Mouse (Mus musculus) CD4-positive helper T cell, adult 2 months (primary cell): ENCODE measurements around the gene Wsb2.
"Not testable (repeated sequence)": the region's sequence is repeated elsewhere in the genome, so short reads cannot be mapped to it uniquely, and the experiment has no call there.

Experiments
- DNase-seq: peaks from one replicate; pipeline ENCODE4 v3.0.0-alpha.2; 2012; ENCODE audit warnings: low read depth, missing footprints, low spot score

Wsb2 gene

DNA sequence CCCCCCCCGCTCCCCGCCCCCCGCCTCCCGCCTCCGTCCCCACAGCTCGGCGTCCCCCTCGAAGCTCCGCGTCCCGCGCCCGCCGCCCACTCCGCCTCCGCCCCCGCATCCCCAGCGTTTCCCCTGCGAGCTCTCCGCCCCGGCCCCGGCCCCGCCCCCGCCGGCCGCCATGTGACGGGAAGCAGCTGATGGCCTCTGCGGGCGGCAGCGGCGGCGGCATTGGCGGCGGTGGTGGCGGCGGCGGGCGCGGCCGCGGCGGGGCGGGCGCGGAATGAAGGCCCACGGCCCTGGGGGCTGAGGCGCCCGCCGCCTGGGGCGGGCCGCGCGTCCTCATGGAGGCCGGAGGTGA, at the start of gene Wsb2:
Gene Wsb2, plus strand, starts transcription at position 176 of the 349 bp plus-strand sequence.
- DNase-seq, result peak; percentile 77

DNA sequence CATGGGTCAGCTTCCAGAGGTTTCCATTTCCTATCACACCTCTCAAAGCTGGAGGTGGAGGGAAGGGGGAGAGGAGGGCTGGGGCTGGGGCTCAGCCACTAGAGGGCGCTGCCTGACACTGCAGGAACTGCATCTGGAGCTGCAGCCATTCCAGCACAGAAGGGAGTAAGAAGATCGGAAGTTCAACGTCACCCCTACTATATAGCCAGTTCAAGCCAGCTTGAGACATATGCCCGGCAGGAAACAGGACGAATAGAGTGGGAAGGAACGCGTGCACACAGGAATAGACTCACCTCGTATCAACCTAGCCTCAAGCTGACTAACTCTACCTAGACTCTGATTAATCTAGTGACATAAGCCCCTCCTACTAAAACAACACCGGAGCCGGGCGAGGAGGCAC, 49.4 kb upstream of the Wsb2 start:
- peak; percentile 69 for DNase-seq

DNA sequence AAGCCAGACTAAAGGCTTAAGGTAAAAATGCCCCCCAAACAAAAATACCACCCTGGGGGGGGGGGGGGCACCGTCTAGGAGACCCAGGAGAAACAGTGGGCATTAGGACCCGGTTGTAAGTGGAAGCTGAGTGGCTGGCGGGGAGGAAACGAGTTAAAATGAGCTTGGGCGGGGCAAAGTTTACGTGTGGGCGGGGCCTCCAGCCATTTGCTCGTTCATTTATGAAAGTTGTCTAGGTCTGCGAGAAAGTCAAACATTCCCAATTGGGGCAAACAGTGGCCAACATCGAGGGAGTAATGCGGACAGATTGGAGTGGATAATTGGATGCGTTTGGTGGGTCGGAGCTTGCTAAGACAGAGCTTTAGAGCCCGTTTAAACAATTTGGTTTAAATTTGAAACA, 43.7 kb upstream of the Wsb2 start:
- DNase-seq, result peak; percentile 19

GRCm38 (mm10) chr5:117313909-117314308, 43.2 kb upstream of the Wsb2 start:
- DNase-seq, result no peak

- no peak for DNase-seq
These were observed 42.3 kb upstream of the Wsb2 start for GRCm38 (mm10) chr5:117314587-117315428.

- DNase-seq, result peak; percentile 40
These were observed 38.1 kb upstream of the Wsb2 start, which contains the start of gene Vsig10 for GRCm38 (mm10) chr5:117318741-117319629. TSS of gene Vsig10 (plus strand) at chr5:117319083.

- DNase-seq, result no peak
These were observed 33.4 kb upstream of the Wsb2 start for GRCm38 (mm10) chr5:117323751-117324150.

DNA sequence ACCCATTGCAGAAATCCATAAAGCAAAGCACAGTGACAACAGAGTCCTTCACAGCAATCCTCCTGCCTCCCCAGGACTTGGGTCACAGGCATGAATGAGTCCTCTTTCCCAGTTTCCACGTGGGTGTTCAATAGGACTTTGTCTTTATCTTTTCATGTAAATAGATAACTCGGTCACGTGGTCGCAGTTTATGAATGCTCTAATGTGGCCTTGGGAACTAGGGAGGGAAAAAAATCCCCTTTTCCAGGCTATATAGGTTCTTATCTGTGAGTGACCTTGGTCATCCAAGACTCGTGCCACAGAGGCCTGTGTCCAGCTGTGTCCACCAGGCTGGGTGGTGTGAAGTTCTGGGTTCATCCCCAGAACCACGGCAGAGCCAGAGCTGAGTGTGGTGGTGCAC, 30.7 kb upstream of the Wsb2 start:
- no peak for DNase-seq

GRCm38 (mm10) chr5:117330457-117330856, 26.6 kb upstream of the Wsb2 start:
- DNase-seq, result no peak

GRCm38 (mm10) chr5:117337999-117338398, 19.1 kb upstream of the Wsb2 start:
- DNase-seq, result no peak

DNA sequence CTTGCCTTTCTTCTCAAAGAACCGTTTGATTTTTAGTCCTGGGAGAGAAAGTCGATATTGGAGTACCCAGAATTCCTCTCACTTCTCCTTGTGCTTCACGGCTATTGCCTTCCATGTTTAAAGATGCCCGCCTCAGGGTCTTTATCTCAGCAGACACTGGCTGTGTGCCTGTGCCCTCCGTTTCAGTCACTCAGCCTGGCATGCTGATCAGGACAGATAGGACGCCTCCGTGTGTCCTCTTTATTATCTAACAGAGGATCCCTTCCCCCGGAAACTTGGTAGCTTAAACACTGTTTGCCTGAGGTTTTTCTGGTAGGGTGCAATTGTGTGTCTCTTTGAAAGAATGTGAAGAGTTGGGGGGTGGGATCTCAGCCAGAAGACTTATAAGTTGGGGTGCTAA, 18.6 kb upstream of the Wsb2 start:
- no peak for DNase-seq

DNA sequence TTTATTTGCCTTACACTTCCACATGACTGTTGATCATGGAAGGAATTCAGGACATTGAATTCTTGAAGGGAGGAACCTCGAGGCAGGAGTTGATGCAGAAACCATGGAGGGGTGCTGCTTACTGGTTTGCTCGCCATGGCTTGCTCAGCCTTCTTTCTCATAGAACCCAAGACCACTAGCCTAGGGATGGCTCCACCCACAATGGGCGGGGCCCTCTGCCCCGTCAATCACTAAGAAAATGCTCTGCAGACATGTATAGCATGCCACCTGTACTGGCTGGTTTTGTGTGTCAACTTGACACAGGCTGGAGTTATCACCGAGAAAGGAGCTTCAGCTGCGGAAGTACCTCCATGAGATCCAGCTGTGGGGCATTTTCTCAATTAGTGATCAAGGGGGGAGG, 17.0 kb upstream of the Wsb2 start:
- DNase-seq, result no peak

DNA sequence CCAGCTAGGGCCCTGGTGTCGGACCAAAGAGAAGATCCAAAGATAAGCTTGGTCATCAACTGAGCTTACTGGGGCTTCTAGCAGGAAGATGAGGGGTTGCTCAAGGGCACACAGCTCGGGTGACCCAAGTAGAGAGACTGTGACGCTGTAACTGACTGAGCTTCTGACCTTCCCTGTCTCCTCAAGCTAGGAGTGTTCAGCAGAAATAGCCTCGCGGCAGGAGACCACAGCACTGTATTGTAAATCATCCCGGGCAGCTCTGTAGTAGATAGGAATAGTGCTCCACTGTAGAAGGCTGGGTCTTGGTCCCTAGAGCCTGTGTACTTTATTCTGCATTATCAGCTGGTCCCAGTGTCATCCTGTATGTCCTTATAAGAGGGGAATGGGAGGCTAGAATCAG, 15.2 kb upstream of the Wsb2 start:
- no peak for DNase-seq

- DNase-seq, result not testable (repeated sequence)
These were observed 12.6 kb upstream of the Wsb2 start for GRCm38 (mm10) chr5:117344496-117344895.

- no peak for DNase-seq
These were observed 11.6 kb upstream of the Wsb2 start for GRCm38 (mm10) chr5:117345432-117345976.

GRCm38 (mm10) chr5:117346281-117346680, 10.8 kb upstream of the Wsb2 start:
- DNase-seq, result no peak

GRCm38 (mm10) chr5:117347011-117347410, 10.1 kb upstream of the Wsb2 start:
- DNase-seq, result no peak

DNA sequence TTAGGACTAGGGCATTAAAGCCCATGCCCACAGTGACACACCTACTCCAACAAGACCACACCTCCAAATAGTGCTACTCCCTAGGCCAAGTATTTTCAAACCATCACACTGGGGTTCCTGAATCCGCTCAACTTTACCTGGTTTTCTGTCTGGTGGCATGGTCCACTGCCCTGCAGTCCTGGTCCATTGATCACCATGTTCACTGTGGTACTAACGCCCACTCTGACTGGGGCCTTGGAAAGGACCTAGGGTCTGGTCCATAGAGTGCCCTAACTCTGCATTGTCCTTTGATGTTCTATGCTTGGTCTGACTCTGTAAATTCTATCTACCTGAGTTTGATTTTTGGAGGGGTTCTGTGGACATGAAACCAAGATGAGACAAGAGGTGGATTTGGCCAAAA, 9.3 kb upstream of the Wsb2 start:
- no peak for DNase-seq

GRCm38 (mm10) chr5:117348279-117348678, 8.8 kb upstream of the Wsb2 start:
- DNase-seq, result no peak

- no peak for DNase-seq
These were observed 3.0 kb upstream of the Wsb2 start for GRCm38 (mm10) chr5:117354121-117354520.

- DNase-seq, result peak; percentile 31
These were observed 1.3 kb upstream of the Wsb2 start for GRCm38 (mm10) chr5:117355648-117356303.
